Mouse (Mus musculus) right cerebral cortex, adult 2 months (tissue): Measurements from ENCODE around the gene Cd82.

Experiments
- DNase-seq, 2 experiments: peaks; one replicate each; pipeline ENCODE4 v3.0.0; 2021 to 2022; ENCODE audit warnings: low spot score in 2 of 2

Cd82 gene

GRCm38 (mm10) chr2:93466314-93466713 is 3.4 kb upstream of the Cd82 start:
- DNase-seq = no peak

- DNase-seq = peak; percentile 62 to 75
Measured at GRCm38 (mm10) chr2:93461869-93462714, 848 bp downstream of the Cd82 start.

- no peak for DNase-seq
Measured at GRCm38 (mm10) chr2:93460786-93461469, 2.0 kb downstream of the Cd82 start.

GRCm38 (mm10) chr2:93459208-93459920 is 3.6 kb downstream of the Cd82 start:
- DNase-seq = no peak

- no peak for DNase-seq
Measured at GRCm38 (mm10) chr2:93458332-93459207, 4.4 kb downstream of the Cd82 start.

- DNase-seq = no peak
Measured at GRCm38 (mm10) chr2:93457426-93458130, 5.4 kb downstream of the Cd82 start.

GRCm38 (mm10) chr2:93456140-93456539 is 6.8 kb downstream of the Cd82 start:
- DNase-seq = no peak

- no peak for DNase-seq
Measured at GRCm38 (mm10) chr2:93454817-93455591, 7.9 kb downstream of the Cd82 start.

- DNase-seq = no peak
Measured at GRCm38 (mm10) chr2:93454334-93454733, 8.6 kb downstream of the Cd82 start.

- no peak for DNase-seq
Measured at GRCm38 (mm10) chr2:93453046-93453445, 9.9 kb downstream of the Cd82 start.

GRCm38 (mm10) chr2:93452506-93452905 is 10.4 kb downstream of the Cd82 start:
- DNase-seq = no peak

- no peak for DNase-seq
Measured at GRCm38 (mm10) chr2:93452057-93452456, 10.9 kb downstream of the Cd82 start.

GRCm38 (mm10) chr2:93451219-93451938 is 11.6 kb downstream of the Cd82 start:
- no peak for DNase-seq

GRCm38 (mm10) chr2:93450695-93451094 is 12.2 kb downstream of the Cd82 start:
- DNase-seq = no peak

- no peak for DNase-seq
Measured at GRCm38 (mm10) chr2:93449657-93450056, 13.3 kb downstream of the Cd82 start.

- DNase-seq = no peak
Measured at GRCm38 (mm10) chr2:93448774-93449173, 14.2 kb downstream of the Cd82 start.

GRCm38 (mm10) chr2:93447500-93448249 is 15.3 kb downstream of the Cd82 start:
- no peak for DNase-seq

GRCm38 (mm10) chr2:93446606-93447353 is 16.2 kb downstream of the Cd82 start:
- DNase-seq = no peak
